Mouse (Mus musculus) ovary, adult 18-20 months (tissue): Measurements from ENCODE around the gene Rps27.

Experiments used
- DNase-seq: peaks from one replicate; pipeline ENCODE4 v3.0.0; 2022; ENCODE audit warnings: low spot score, mixed read lengths

Rps27 gene

DNA sequence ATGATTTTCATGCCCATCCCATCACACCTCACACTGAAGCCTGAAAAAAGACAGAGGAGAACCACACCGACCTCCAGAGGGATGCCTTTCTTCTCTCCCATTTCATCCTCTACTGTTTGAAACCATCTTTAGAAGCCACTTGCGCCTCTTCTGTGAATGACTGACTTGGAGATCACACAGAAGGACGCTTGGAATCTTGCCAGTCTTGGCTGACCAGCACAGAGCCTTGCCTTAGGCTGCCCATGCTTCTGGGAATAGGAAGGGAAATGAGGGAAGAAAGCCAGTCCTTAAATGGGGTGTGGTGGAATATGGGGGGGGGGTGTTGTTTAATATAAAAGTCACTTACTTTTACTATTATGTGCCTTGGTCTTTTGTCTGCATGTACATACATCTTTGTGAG is 29.9 kb downstream of the Rps27 start:
- DNase-seq: no peak

DNA sequence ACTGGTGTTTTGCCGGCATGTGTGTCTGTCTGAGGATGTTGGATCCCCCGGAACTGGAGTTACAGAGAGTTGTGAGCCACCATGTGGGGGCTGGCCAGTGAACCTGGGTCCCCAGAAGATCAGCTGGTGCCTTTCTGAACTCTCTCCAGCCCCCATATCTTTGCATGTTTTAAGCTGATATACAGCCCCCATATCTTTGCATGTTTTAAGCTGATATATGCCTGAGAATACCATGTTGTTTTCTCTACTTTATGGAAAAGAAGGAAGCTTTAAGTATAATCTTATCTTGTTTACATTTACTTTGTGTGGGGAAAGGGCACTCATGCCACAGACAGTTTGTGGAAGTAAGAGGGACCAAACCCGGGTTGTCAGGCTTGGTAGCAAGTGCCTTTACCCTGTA is 33.9 kb downstream of the Rps27 start:
- no peak for DNase-seq
